Mouse (Mus musculus) Muller cell, postnatal 12 days (primary cell): ENCODE data around the gene Arhgap23.

Experiments
- DNase-seq: peaks from one replicate; pipeline ENCODE4 v3.0.0-alpha.2; 2015; ENCODE audit errors: inconsistent ontology term

Gene Arhgap23

GRCm38 (mm10) chr11:97548757-97549156 is 133.4 kb downstream of the Arhgap23 start:
- no peak for DNase-seq
